Mouse (Mus musculus) ES-Bruce4 (cell line): ENCODE measurements around the gene Hspe1. TPM values are rescaled to one million over a fixed set of nuclear protein-coding genes. Genes with fewer than 3 reads are reported as not detected.
"Not testable (repeated sequence)": the region's sequence is repeated elsewhere in the genome, so short reads cannot be mapped to it uniquely, and the experiment has no call there.

Experiments
- H3K27ac ChIP-seq: 2 replicates; pipeline ENCODE4 v1.5.1; 2012; ENCODE audit warnings: low read length, inconsistent platforms; ENCODE audit not compliant: insufficient read depth
- H3K27me3 ChIP-seq: 2 replicates; pipeline ENCODE4 v1.6.1; 2012; ENCODE audit warnings: mild to moderate bottlenecking, low read length, inconsistent platforms; ENCODE audit not compliant: control insufficient read depth, poor library complexity, insufficient read depth, severe bottlenecking
- H3K36me3 ChIP-seq: 2 replicates; pipeline ENCODE4 v1.6.1; 2012; ENCODE audit warnings: inconsistent platforms, mild to moderate bottlenecking, low read length, moderate library complexity; ENCODE audit not compliant: control insufficient read depth, poor library complexity, insufficient read depth, severe bottlenecking
- H3K4me1 ChIP-seq: one replicate; pipeline ENCODE4 v1.8.1; 2011; ENCODE audit warnings: low read length; ENCODE audit not compliant: control insufficient read depth, insufficient read depth
- H3K4me3 ChIP-seq: 2 replicates; pipeline ENCODE4 v1.5.1; 2011; ENCODE audit warnings: low read depth, mild to moderate bottlenecking, low read length
- H3K9ac ChIP-seq: 2 replicates; pipeline ENCODE4 v1.6.1; 2012; ENCODE audit warnings: low read depth, mild to moderate bottlenecking, inconsistent platforms; ENCODE audit not compliant: poor library complexity, severe bottlenecking
- H3K9me3 ChIP-seq: replicated peaks from 2 replicates; pipeline ENCODE4 v1.6.1; 2012; ENCODE audit warnings: mild to moderate bottlenecking, low read length, inconsistent platforms; ENCODE audit not compliant: control insufficient read depth, poor library complexity, insufficient read depth, severe bottlenecking
- CTCF ChIP-seq: IDR thresholded peaks from one replicate; pipeline ENCODE4 v1.8.1; 2011; ENCODE audit warnings: low read depth, low read length
- EP300 ChIP-seq: IDR thresholded peaks from 2 replicates; pipeline ENCODE4 v1.6.1; 2011; ENCODE audit warnings: low read depth, low read length; ENCODE audit not compliant: insufficient read depth
- POLR2A ChIP-seq: IDR thresholded peaks from one replicate; pipeline ENCODE4 v1.8.1; 2011; ENCODE audit warnings: low read length; ENCODE audit not compliant: insufficient read depth
- polyA plus RNA-seq: library from polyadenylated mRNA; stranded (reverse); fragments of >200 nt; gene quantifications from 2 replicates; pipeline ENCODE4 v1.2.4, GENCODE M21; 2011; ENCODE audit warnings: low read depth; ENCODE audit not compliant: missing spikeins, insufficient read depth, insufficient read length

Hspe1 gene
- polyA plus RNA-seq, 1 experiment, result 622 TPM

GRCm38 (mm10) chr1:55051671-55052070 lies 36.3 kb upstream of the Hspe1 start:
- Histone ChIP-seq H3K27ac (no peak overlapping the region), H3K9me3 (no peaks in the 10 kb centered on the region), H3K9ac (no peak overlapping the region), H3K27me3 (no peaks in the 10 kb centered on the region), H3K4me3 (no peak overlapping the region), H3K4me1 (no peaks in the 10 kb centered on the region), H3K36me3 (no peaks in the 10 kb centered on the region)
- TF ChIP-seq CTCF (no peak), POLR2A (no peak), EP300 (no peak)

- Histone ChIP-seq H3K27ac (no peak within 1 kb of the TSS), H3K27me3 (no peaks in the 10 kb centered on the region)
Measured at GRCm38 (mm10) chr1:55052355-55052953, 35.5 kb upstream of the Hspe1 start, which contains the start of gene Coq10b. TSS of gene Coq10b (plus strand) at chr1:55052770.

GRCm38 (mm10) chr1:55053005-55053404 lies 34.9 kb upstream of the Hspe1 start:
- H3K36me3 ChIP-seq, result no peaks in the 10 kb centered on the region
- peak overlapping the region; percentile 80 for H3K9ac ChIP-seq
- H3K4me1 ChIP-seq, result peaks cover 2% of the 10 kb centered on the region
- TF ChIP-seq CTCF (no peak), EP300 (no peak), POLR2A (no peak)
- no peak overlapping the region for H3K27ac ChIP-seq
- H3K27me3 ChIP-seq, result no peaks in the 10 kb centered on the region
- H3K4me3 ChIP-seq, result peak overlapping the region; percentile 60
- no peaks in the 10 kb centered on the region for H3K9me3 ChIP-seq

More at GRCm38 (mm10) chr1:55052355-55052953, 35.5 kb upstream of the Hspe1 start, which contains the start of gene Coq10b:
- Histone ChIP-seq H3K9ac (peak within 1 kb of the TSS; percentile 80), H3K4me3 (peak within 1 kb of the TSS; percentile 62), H3K4me1 (peaks cover 2% of the 10 kb centered on the region), H3K36me3 (no peaks in the 10 kb centered on the region), H3K9me3 (no peaks in the 10 kb centered on the region)
- TF ChIP-seq CTCF (no peak), POLR2A (peak; percentile 6)

GRCm38 (mm10) chr1:55053596-55053995 lies 34.3 kb upstream of the Hspe1 start:
- Histone ChIP-seq H3K36me3 (no peaks in the 10 kb centered on the region), H3K9ac (peak overlapping the region; percentile 80), H3K4me3 (no peak overlapping the region), H3K27me3 (no peaks in the 10 kb centered on the region), H3K9me3 (no peaks in the 10 kb centered on the region), H3K27ac (no peak overlapping the region), H3K4me1 (peaks cover 2% of the 10 kb centered on the region)
- TF ChIP-seq POLR2A, result no peak

- no peak overlapping the region for H3K9ac ChIP-seq
- no peaks in the 10 kb centered on the region for H3K36me3 ChIP-seq
- no peak overlapping the region for H3K27ac ChIP-seq
- H3K4me3 ChIP-seq, result no peak overlapping the region
- no peaks in the 10 kb centered on the region for H3K9me3 ChIP-seq
- H3K27me3 ChIP-seq, result no peaks in the 10 kb centered on the region
- H3K4me1 ChIP-seq, result peaks cover 2% of the 10 kb centered on the region
- TF ChIP-seq CTCF (no peak), EP300 (no peak), POLR2A (no peak)
Measured at GRCm38 (mm10) chr1:55055322-55056115, 32.4 kb upstream of the Hspe1 start.

- not testable (repeated sequence) for H3K36me3 ChIP-seq, H3K27ac ChIP-seq, H3K9me3 ChIP-seq, H3K9ac ChIP-seq, H3K4me1 ChIP-seq, H3K4me3 ChIP-seq, H3K27me3 ChIP-seq
Measured at GRCm38 (mm10) chr1:55058383-55058782, 29.5 kb upstream of the Hspe1 start.
